Mouse (Mus musculus) B cell, adult 67 days (primary cell): ENCODE data around the gene 1700016K19Rik. TPM values are rescaled to one million over a fixed set of nuclear protein-coding genes. Genes with fewer than 3 reads are reported as not detected.

Experiments
- total RNA-seq, 2 experiments: library from RNA; stranded (reverse); gene quantifications; 4 replicates each; pipeline ENCODE4 v1.2.4; 2023

The 1700016K19Rik gene
- 1 to 10 TPM; 8.8 to 9.1 TPM for total RNA-seq

GRCm38 (mm10) chr11:75999440-76000155 is at the start of gene 1700016K19Rik:
Gene 1700016K19Rik, plus strand, starts transcription at chr11:75999912.

GRCm38 (mm10) chr11:76027139-76028071 is 27.7 kb downstream of the 1700016K19Rik start, which contains the start of gene Rflnb:
Gene Rflnb, minus strand, starts transcription at chr11:76027782.

Other genes with a start within 250 kb of the 1700016K19Rik start
- not detected for gene Doc2b, start 203.9 kb upstream of the 1700016K19Rik start, total RNA-seq
- 10 to 100 TPM in 1 of 2 experiments, 1 to 10 TPM in 1; 9.8 to 11.4 TPM for gene Rph3al, start 61.5 kb upstream of the 1700016K19Rik start, total RNA-seq
- 10 to 100 TPM; 39.9 to 43.0 TPM for gene Rflnb, start 27.9 kb downstream of the 1700016K19Rik start, total RNA-seq
- gene Vps53, start 179.7 kb downstream of the 1700016K19Rik start, total RNA-seq: 10 to 100 TPM; 40.7 to 48.3 TPM
- gene Fam57a, start 179.8 kb downstream of the 1700016K19Rik start, total RNA-seq: 1 to 10 TPM; 2.3 to 3.6 TPM
- not detected for gene Dbil5, start 217.7 kb downstream of the 1700016K19Rik start, total RNA-seq
- gene Gemin4, start 217.8 kb downstream of the 1700016K19Rik start, total RNA-seq: 10 to 100 TPM in 1 of 2 experiments, 1 to 10 TPM in 1; 9.7 to 12.0 TPM
- 10 to 100 TPM; 11.3 to 17.1 TPM for gene Mrm3, start 243.8 kb downstream of the 1700016K19Rik start, total RNA-seq
- gene Glod4, start 243.8 kb downstream of the 1700016K19Rik start, total RNA-seq: 10 to 100 TPM; 27.2 to 33.6 TPM